Comparison of ENCODE assay signal across 12 mouse cellular contexts in the genomic region with DNA sequence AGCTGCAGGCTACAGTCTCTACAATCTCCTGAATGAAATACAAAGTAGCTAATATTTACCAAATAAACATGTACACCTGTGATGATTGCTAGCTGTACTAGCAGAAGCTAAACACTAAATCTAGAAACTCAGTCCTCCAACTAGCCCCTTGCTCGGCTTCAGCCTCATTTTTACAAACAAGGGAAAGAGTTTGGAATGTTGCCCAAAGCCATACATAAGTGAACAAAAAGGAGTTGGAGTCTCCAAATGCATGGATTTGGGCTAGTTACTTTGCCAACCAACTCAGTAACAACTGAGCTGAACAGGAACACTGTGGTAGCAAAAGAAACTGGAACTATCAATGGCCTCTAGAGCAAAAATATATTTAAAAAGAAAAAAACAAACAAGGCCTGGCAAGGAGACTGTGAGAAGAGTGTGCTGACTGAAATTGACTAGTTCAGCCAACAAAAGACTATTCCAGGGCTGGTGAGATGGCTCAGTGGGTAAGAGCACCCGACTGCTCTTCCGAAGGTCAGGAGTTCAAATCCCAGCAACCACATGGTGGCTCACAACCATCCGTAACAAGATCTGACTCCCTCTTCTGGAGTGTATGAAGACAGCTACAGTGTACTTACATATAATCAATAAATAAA. TPM values are rescaled to one million over a fixed set of nuclear protein-coding genes. Genes with fewer than 3 reads are reported as not detected.
DNase-seq lines count a peak whose midpoint lies in the region; ATAC-seq and TF ChIP-seq lines count a peak whose summit lies in the region.
"Had no signal": no experiment of that assay in that cellular context is flagged by ENCODE, and none has a peak within 500 bp of the region (broad histone marks: within the 10 kb centered on the region; RNA-seq: fewer than 3 reads in every experiment).

No protein-coding gene starts in this region.

- H3K4me1 ChIP-seq in hindbrain, embryonic 10.5 days (replicated peaks) = peaks cover 26% of the 10 kb centered on the region
- H3K4me1 ChIP-seq in hindbrain, embryonic 11.5 days (replicated peaks; ENCODE audit: control insufficient read depth, insufficient read depth, low read length) = no peaks in the 10 kb centered on the region
- H3K4me1 ChIP-seq in G1E (ENCODE audit: insufficient read depth, low read depth, low read length) = peaks cover 55% of the 10 kb centered on the region
- peaks cover 25% of the 10 kb centered on the region for H3K4me1 ChIP-seq in hindbrain, embryonic 13.5 days (replicated peaks)
- H3K4me1 ChIP-seq in liver, postnatal 0 days (ENCODE audit: insufficient read depth) = peaks cover 21% of the 10 kb centered on the region

- H3K4me2 ChIP-seq in hindbrain, embryonic 11.5 days (replicated peaks; ENCODE audit: low read depth, low read length) = no peak overlapping the region
- peak overlapping the region; percentile 82 for H3K4me2 ChIP-seq in hindbrain, embryonic 13.5 days
- H3K4me2 ChIP-seq in liver, postnatal 0 days (ENCODE audit: low read depth, low read length) = peak overlapping the region; percentile 84

- H3K4me3 ChIP-seq in hindbrain, embryonic 10.5 days = peak overlapping the region; percentile 86
- no peak overlapping the region for H3K4me3 ChIP-seq in hindbrain, embryonic 11.5 days (ENCODE audit: low read depth, low read length)
- peak overlapping the region; percentile 47; the same call in 1 of the 2 replicates for H3K4me3 ChIP-seq in G1E (ENCODE audit: low read depth, low read length)
- no peak overlapping the region for H3K4me3 ChIP-seq in hindbrain, embryonic 13.5 days
- H3K4me3 ChIP-seq in liver, postnatal 0 days (ENCODE audit: low read depth, low read length) = peak overlapping the region; percentile 86

- intact Hi-C loops in gastrocnemius, postnatal 14 days (cut with DNase I; ENCODE audit: low total_unique reads) = no loop called here

- DNase-seq in hindbrain, embryonic 10.5 days (ENCODE audit: low spot score) = no peak
- no peak for DNase-seq in hindbrain, embryonic 11.5 days (ENCODE audit: low spot score)
- DNase-seq in G1E (ENCODE audit: low spot score) = no peak
- no peak for DNase-seq in liver, postnatal 0 days
- no peak for DNase-seq in gastrocnemius, postnatal 14 days
- DNase-seq in urinary bladder, postnatal 36 days (ENCODE audit: low spot score in 2 of 2) = no peak
- DNase-seq: cerebellum, adult 2 months; gastrocnemius, postnatal 36 days; right cerebral cortex, postnatal 4 days had no signal

- H3K27me3 ChIP-seq in hindbrain, embryonic 10.5 days (ENCODE audit: insufficient read depth, poor library complexity, severe bottlenecking) = no peaks in the 10 kb centered on the region
- no peaks in the 10 kb centered on the region for H3K27me3 ChIP-seq in hindbrain, embryonic 11.5 days (ENCODE audit: control insufficient read depth, insufficient read depth, low read length)
- no peaks in the 10 kb centered on the region for H3K27me3 ChIP-seq in G1E (ENCODE audit: insufficient read depth, low read length)
- H3K27me3 ChIP-seq in hindbrain, embryonic 13.5 days = no peaks in the 10 kb centered on the region
- H3K27me3 ChIP-seq in liver, postnatal 0 days (ENCODE audit: insufficient read depth, low read length) = no peaks in the 10 kb centered on the region

- ATAC-seq in hindbrain, embryonic 11.5 days (ENCODE audit: low FRiP score) = no peak
- no peak for ATAC-seq in G1E (ENCODE audit: extremely low read depth, insufficient number of reproducible peaks, low FRiP score, poor library complexity, severe bottlenecking)
- no peak for ATAC-seq in hindbrain, embryonic 13.5 days (ENCODE audit: low FRiP score)
- ATAC-seq in liver, postnatal 0 days = no peak
- no peak for ATAC-seq in monocyte, adult 5-6 weeks (replicated peaks; ENCODE audit: insufficient number of reproducible peaks, low FRiP score, low TSS enrichment, poor library complexity, severe bottlenecking)
- ATAC-seq: lung, postnatal 0 days had no signal

- 68% methylated on average over 4 of the region's 4 CpGs for WGBS in hindbrain, embryonic 10.5 days
- 65% methylated on average over 3 of the region's 4 CpGs for WGBS in hindbrain, embryonic 11.5 days
- 69% methylated on average over 4 of the region's 4 CpGs for WGBS in hindbrain, embryonic 13.5 days
- WGBS in liver, postnatal 0 days (ENCODE audit: insufficient replicate concordance) = 58% methylated on average over 3 of the region's 4 CpGs

- no peak for TF ChIP-seq EP300 in liver, postnatal 0 days (IDR thresholded peaks at IDR 0.05; ENCODE audit: low read depth)

- no peak overlapping the region for H3K9ac ChIP-seq in hindbrain, embryonic 11.5 days (ENCODE audit: low read depth, low read length)
- H3K9ac ChIP-seq in hindbrain, embryonic 13.5 days = no peak overlapping the region
- peak overlapping the region; percentile 81 for H3K9ac ChIP-seq in liver, postnatal 0 days (replicated peaks)

- TF ChIP-seq CTCF in G1E (IDR thresholded peaks at IDR 0.05; ENCODE audit: low read depth, low read length) = no peak
- TF ChIP-seq CTCF in liver, postnatal 0 days (IDR thresholded peaks at IDR 0.05; ENCODE audit: low read depth) = no peak

- peaks cover 16% of the 10 kb centered on the region for H3K36me3 ChIP-seq in hindbrain, embryonic 10.5 days
- no peaks in the 10 kb centered on the region for H3K36me3 ChIP-seq in hindbrain, embryonic 11.5 days (ENCODE audit: control insufficient read depth, insufficient read depth, low read length)
- peaks cover 35% of the 10 kb centered on the region for H3K36me3 ChIP-seq in G1E (replicated peaks)
- H3K36me3 ChIP-seq in hindbrain, embryonic 13.5 days = no peaks in the 10 kb centered on the region
- H3K36me3 ChIP-seq in liver, postnatal 0 days (replicated peaks; ENCODE audit: insufficient read depth, low read length) = no peaks in the 10 kb centered on the region; the same call in 1 of the 2 replicates

- no peaks in the 10 kb centered on the region for H3K9me3 ChIP-seq in hindbrain, embryonic 10.5 days
- no peaks in the 10 kb centered on the region for H3K9me3 ChIP-seq in hindbrain, embryonic 11.5 days (ENCODE audit: control insufficient read depth, low read length)
- H3K9me3 ChIP-seq in G1E (replicated peaks) = no peaks in the 10 kb centered on the region
- no peaks in the 10 kb centered on the region for H3K9me3 ChIP-seq in hindbrain, embryonic 13.5 days
- no peaks in the 10 kb centered on the region for H3K9me3 ChIP-seq in liver, postnatal 0 days (ENCODE audit: low read length)

- no peak overlapping the region for H3K27ac ChIP-seq in hindbrain, embryonic 10.5 days
- no peak overlapping the region for H3K27ac ChIP-seq in hindbrain, embryonic 11.5 days (ENCODE audit: low read depth, low read length)
- no peak overlapping the region for H3K27ac ChIP-seq in hindbrain, embryonic 13.5 days
- no peak overlapping the region for H3K27ac ChIP-seq in liver, postnatal 0 days (ENCODE audit: low read depth)

RNA-seq across cellular contexts. Expression of a gene that starts 1.5 kb away (rescaled TPM):
- polyA plus RNA-seq in hindbrain, embryonic 10.5 days (2016; fragmentation: Nextera tagmentation; extraction: Ambion mirVana) = 136 and 178 TPM in 2 replicates
- 100 and 105 TPM in 2 replicates for polyA plus RNA-seq in hindbrain, embryonic 11.5 days (2014; fragmentation: Nextera tagmentation; extraction: Ambion mirVana)
- total RNA-seq in G1E (2014; fragmentation: Nextera tagmentation) (94.0 and 105 TPM in 2 replicates), G1E (2017) (284 and 317 TPM in 2 replicates)
- polyA plus RNA-seq in G1E (2012) = 97.4 and 130 TPM in 2 replicates
- polyA plus RNA-seq in hindbrain, embryonic 13.5 days (2015; fragmentation: Nextera tagmentation; extraction: Ambion mirVana) = 58.8 and 63.6 TPM in 2 replicates
- 43.5 and 49.3 TPM in 2 replicates for polyA plus RNA-seq in liver, postnatal 0 days (2015; fragmentation: Nextera tagmentation; extraction: Ambion mirVana)
- 80.4 to 103 TPM (median 85.0 TPM) in 3 replicates for total RNA-seq in monocyte, adult 5-6 weeks (2017)
- total RNA-seq in gastrocnemius, postnatal 14 days (2021) = 10 to 100 TPM; 63.3 to 64.6 TPM

RNA-seq across cellular contexts. Expression of a gene that starts 1.6 kb away (rescaled TPM):
- 14.6 and 17.4 TPM in 2 replicates for polyA plus RNA-seq in hindbrain, embryonic 10.5 days (2016; fragmentation: Nextera tagmentation; extraction: Ambion mirVana)
- polyA plus RNA-seq in hindbrain, embryonic 11.5 days (2014; fragmentation: Nextera tagmentation; extraction: Ambion mirVana) = 11.7 and 13.9 TPM in 2 replicates
- total RNA-seq in G1E (2014; fragmentation: Nextera tagmentation) (6.3 and 12.4 TPM in 2 replicates), G1E (2017) (14.8 and 15.0 TPM in 2 replicates)
- 1.1 TPM in 2 replicates for polyA plus RNA-seq in G1E (2012)
- polyA plus RNA-seq in hindbrain, embryonic 13.5 days (2015; fragmentation: Nextera tagmentation; extraction: Ambion mirVana) = 16.9 and 17.6 TPM in 2 replicates
- polyA plus RNA-seq in liver, postnatal 0 days (2015; fragmentation: Nextera tagmentation; extraction: Ambion mirVana) = 3.1 TPM in 2 replicates
- total RNA-seq in monocyte, adult 5-6 weeks (2017) = 11.4 to 20.4 TPM (median 12.6 TPM) in 3 replicates
- total RNA-seq in gastrocnemius, postnatal 14 days (2021) = 1 to 10 TPM; 3.3 to 5.7 TPM

Comparison
In these comparisons a context has a peak if more than half of its experiments do, and no peak if none do; other contexts are left out.
1. H3K4me3 ChIP-seq: peak in hindbrain, embryonic 10.5 days (single experiment), G1E (single experiment) and liver, postnatal 0 days (single experiment); none in hindbrain, embryonic 11.5 days (single experiment) and hindbrain, embryonic 13.5 days (single experiment).